Mouse (Mus musculus) neural tube, embryonic 10.5 days (tissue): ENCODE measurements around the gene Fam117b.

Experiments used
- DNase-seq: peaks from one replicate; pipeline ENCODE4 v3.0.0-alpha.2; 2017; ENCODE audit warnings: low spot score; ENCODE audit errors: extremely low spot score

The Fam117b gene

GRCm38 (mm10) chr1:59913195-59913868 is 526 bp downstream of the Fam117b start:
- peak; percentile 63 for DNase-seq

GRCm38 (mm10) chr1:59913869-59914225 is 1.0 kb downstream of the Fam117b start:
- DNase-seq, result no peak

GRCm38 (mm10) chr1:59914799-59915198 is 2.0 kb downstream of the Fam117b start:
- no peak for DNase-seq

- DNase-seq, result no peak
Observed at GRCm38 (mm10) chr1:59915843-59916610, 3.2 kb downstream of the Fam117b start.

- DNase-seq, result no peak
Observed at GRCm38 (mm10) chr1:59917401-59917800, 4.6 kb downstream of the Fam117b start.

GRCm38 (mm10) chr1:59918075-59918474 is 5.3 kb downstream of the Fam117b start:
- DNase-seq, result no peak

GRCm38 (mm10) chr1:59923201-59923600 is 10.4 kb downstream of the Fam117b start:
- DNase-seq, result no peak

GRCm38 (mm10) chr1:59923673-59924072 is 10.9 kb downstream of the Fam117b start:
- no peak for DNase-seq

GRCm38 (mm10) chr1:59924411-59924810 is 11.6 kb downstream of the Fam117b start:
- DNase-seq, result no peak

- DNase-seq, result no peak
Observed at GRCm38 (mm10) chr1:59926021-59926672, 13.3 kb downstream of the Fam117b start.

GRCm38 (mm10) chr1:59927131-59927680 is 14.4 kb downstream of the Fam117b start:
- DNase-seq, result no peak

- no peak for DNase-seq
Observed at GRCm38 (mm10) chr1:59930926-59931325, 18.1 kb downstream of the Fam117b start.

GRCm38 (mm10) chr1:59932991-59933390 is 20.2 kb downstream of the Fam117b start:
- DNase-seq, result no peak

GRCm38 (mm10) chr1:59941063-59941462 is 28.3 kb downstream of the Fam117b start:
- no peak for DNase-seq

GRCm38 (mm10) chr1:59942057-59942790 is 29.4 kb downstream of the Fam117b start:
- DNase-seq, result no peak

- DNase-seq, result no peak
Observed at GRCm38 (mm10) chr1:59943825-59944224, 31.0 kb downstream of the Fam117b start.

GRCm38 (mm10) chr1:59945969-59946368 is 33.2 kb downstream of the Fam117b start:
- no peak for DNase-seq

GRCm38 (mm10) chr1:59947509-59947908 is 34.7 kb downstream of the Fam117b start:
- DNase-seq, result no peak

GRCm38 (mm10) chr1:59957206-59957605 is 44.4 kb downstream of the Fam117b start:
- no peak for DNase-seq

- DNase-seq, result no peak
Observed at GRCm38 (mm10) chr1:59959941-59960340, 47.1 kb downstream of the Fam117b start.

- DNase-seq, result no peak
Observed at GRCm38 (mm10) chr1:59966171-59966785, 53.5 kb downstream of the Fam117b start.
